Mouse (Mus musculus) ovary, adult 10 weeks (tissue): ENCODE results near the gene Ncdn. TPM values are rescaled to one million over a fixed set of nuclear protein-coding genes. Genes with fewer than 3 reads are reported as not detected.

Source experiments
- polyA plus RNA-seq: library from polyadenylated mRNA; stranded (reverse); fragments of 350-450 nt; fragmentation: Illumina TruSeq; extraction: RNeasy Lipid Tissue Mini Kit (QIAGEN cat#74804); gene quantifications from one replicate; pipeline ENCODE4 v1.2.3, GENCODE M21; 2014

Ncdn gene
- polyA plus RNA-seq: 0.26 TPM

GRCm38 (mm10) chr4:126753268-126754230 is at the start of gene Ncdn, which contains the start of gene AU040320:
Gene Ncdn, minus strand, starts transcription at chr4:126753438.
Gene AU040320, plus strand, starts transcription at chr4:126753544.

DNA sequence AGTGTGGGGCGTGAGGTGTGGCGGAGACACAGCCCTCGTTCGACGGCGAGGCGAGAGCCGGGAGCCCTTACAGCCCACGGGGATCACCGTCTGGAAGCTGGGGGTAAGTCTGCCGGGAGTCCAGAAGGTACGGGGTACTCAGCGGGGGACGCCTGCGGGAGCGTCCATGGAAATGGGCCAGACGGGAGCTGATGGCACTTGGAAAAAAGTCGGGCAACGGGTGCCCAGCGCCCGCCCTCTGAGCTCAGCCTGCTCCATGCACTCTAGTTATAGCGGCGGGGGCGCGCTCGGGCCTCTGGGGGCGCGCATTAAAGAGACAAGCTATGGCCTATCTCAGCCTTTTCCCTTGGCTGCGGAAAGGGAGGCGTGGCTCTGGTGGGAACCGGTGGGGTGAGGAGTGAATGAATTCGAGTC is 17.2 kb downstream of the Ncdn start, which contains the start of gene Tfap2e:
Tfap2e (minus strand) TSS at position 240 of the 414 bp plus-strand sequence.

Other genes with a start within 250 kb of the Ncdn start
- gene Ago4, start 220.0 kb downstream of the Ncdn start, polyA plus RNA-seq: 7.6 TPM
- gene Clspn, start 196.5 kb downstream of the Ncdn start, polyA plus RNA-seq: 13.2 TPM
- 9.9 TPM for gene 5730409E04Rik, start 143.6 kb downstream of the Ncdn start, polyA plus RNA-seq
- 76.8 TPM for gene Psmb2, start 75.8 kb downstream of the Ncdn start, polyA plus RNA-seq
- gene Tfap2e, start 17.2 kb downstream of the Ncdn start, polyA plus RNA-seq: 0.71 TPM
- 6.7 TPM for gene AU040320, start 106 bp upstream of the Ncdn start, polyA plus RNA-seq
- gene Zmym4, start 214.7 kb upstream of the Ncdn start, polyA plus RNA-seq: 126 TPM